Mouse (Mus musculus): ENCODE measurements around the gene Nosip. TPM values are rescaled to one million over a fixed set of nuclear protein-coding genes. Genes with fewer than 3 reads are reported as not detected.

Nosip gene
- total and polyA plus RNA-seq, 2 experiments from 2014 or later = 68.3 to 72.3 TPM

GRCm38 (mm10) chr7:45082401-45083299 lies 20.4 kb downstream of the Nosip start:
- Histone ChIP-seq H3K9me3 (ENCODE audit: low read length) (no peaks in the 10 kb centered on the region), H3K4me3 (ENCODE audit: low read depth, low read length) (no peak overlapping the region), H3K27ac (ENCODE audit: low read depth, low read length) (no peak overlapping the region), H3K9ac (replicated peaks; ENCODE audit: low read length, poor library complexity, severe bottlenecking) (no peak overlapping the region), H3K27me3 (ENCODE audit: insufficient read depth, low read length) (no peaks in the 10 kb centered on the region), H3K4me1 (ENCODE audit: insufficient read depth, low read length) (no peaks in the 10 kb centered on the region), H3K36me3 (ENCODE audit: insufficient read depth, low read length) (no peaks in the 10 kb centered on the region), H3K4me2 (ENCODE audit: low read depth, low read length, poor library complexity, severe bottlenecking) (no peak overlapping the region)
- DNase-seq (ENCODE audit: low spot score) = peak; percentile 4
- WGBS = 71% methylated on average over 25 of the region's 25 CpGs
- 0 out of 2 replicates have a peak, but pooled peaks have one; percentile 10 for TF ChIP-seq CTCF (IDR thresholded peaks at IDR 0.05)
- no peak for ATAC-seq (ENCODE audit: low FRiP score)

- Histone ChIP-seq H3K4me1 (ENCODE audit: insufficient read depth, low read length) (no peaks in the 10 kb centered on the region), H3K4me3 (ENCODE audit: low read depth, low read length) (no peak overlapping the region), H3K4me2 (ENCODE audit: low read depth, low read length, poor library complexity, severe bottlenecking) (no peak overlapping the region), H3K9me3 (ENCODE audit: low read length) (no peaks in the 10 kb centered on the region), H3K36me3 (ENCODE audit: insufficient read depth, low read length) (no peaks in the 10 kb centered on the region), H3K27ac (ENCODE audit: low read depth, low read length) (no peak overlapping the region), H3K9ac (replicated peaks; ENCODE audit: low read length, poor library complexity, severe bottlenecking) (no peak overlapping the region), H3K27me3 (ENCODE audit: insufficient read depth, low read length) (no peaks in the 10 kb centered on the region)
- no peak for TF ChIP-seq CTCF (IDR thresholded peaks at IDR 0.05)
- no peak for DNase-seq (ENCODE audit: low spot score)
- ATAC-seq (ENCODE audit: low FRiP score) = no peak
- 85% methylated on average over 22 of the region's 22 CpGs for WGBS
These were observed 21.2 kb downstream of the Nosip start for GRCm38 (mm10) chr7:45083300-45083890.

DNA sequence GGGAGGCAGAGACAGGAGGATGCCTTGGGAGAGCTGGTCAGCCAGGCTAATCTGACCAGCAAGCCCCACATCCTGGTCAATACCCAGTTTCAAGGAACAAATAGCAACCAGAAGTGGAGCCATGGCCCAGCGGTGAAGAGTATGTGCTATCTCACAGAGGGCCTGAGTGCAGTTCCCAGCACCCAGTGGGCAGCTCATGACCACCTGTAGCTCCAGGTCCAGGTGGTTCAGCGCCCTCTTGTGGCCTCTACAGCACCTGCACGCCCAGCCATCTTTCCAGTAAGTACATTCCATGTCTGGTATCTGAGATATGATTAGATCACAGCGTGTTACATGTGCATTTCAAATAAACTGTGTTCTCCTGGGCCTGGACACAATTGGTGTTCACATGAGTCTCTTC lies 23.9 kb downstream of the Nosip start:
- Histone ChIP-seq H3K4me1 (ENCODE audit: insufficient read depth, low read length) (no peaks in the 10 kb centered on the region), H3K4me2 (ENCODE audit: low read depth, low read length, poor library complexity, severe bottlenecking) (no peak overlapping the region), H3K4me3 (ENCODE audit: low read depth, low read length) (no peak overlapping the region), H3K27me3 (ENCODE audit: insufficient read depth, low read length) (no peaks in the 10 kb centered on the region), H3K9ac (replicated peaks; ENCODE audit: low read length, poor library complexity, severe bottlenecking) (no peak overlapping the region), H3K9me3 (ENCODE audit: low read length) (no peaks in the 10 kb centered on the region), H3K36me3 (ENCODE audit: insufficient read depth, low read length) (no peaks in the 10 kb centered on the region), H3K27ac (ENCODE audit: low read depth, low read length) (no peak overlapping the region)
- WGBS = 74% methylated on average over 4 of the region's 4 CpGs
- ATAC-seq (ENCODE audit: low FRiP score) (no peak), DNase-seq (ENCODE audit: low spot score) (no peak)
- 0 out of 2 replicates have a peak, but pooled peaks have one; percentile 17 for TF ChIP-seq CTCF (IDR thresholded peaks at IDR 0.05)

GRCm38 (mm10) chr7:45088597-45088996 lies 26.4 kb downstream of the Nosip start:
- no peaks in the 10 kb centered on the region for H3K36me3 ChIP-seq (ENCODE audit: insufficient read depth, low read length)
- H3K9me3 ChIP-seq (ENCODE audit: low read length) = no peaks in the 10 kb centered on the region
- H3K4me1 ChIP-seq (ENCODE audit: insufficient read depth, low read length) = no peaks in the 10 kb centered on the region
- DNase-seq (ENCODE audit: low spot score) (no peak), ATAC-seq (ENCODE audit: low FRiP score) (no peak)
- no peak overlapping the region for H3K9ac ChIP-seq (replicated peaks; ENCODE audit: low read length, poor library complexity, severe bottlenecking)
- H3K27ac ChIP-seq (ENCODE audit: low read depth, low read length) = no peak overlapping the region
- H3K4me2 ChIP-seq (ENCODE audit: low read depth, low read length, poor library complexity, severe bottlenecking) = no peak overlapping the region
- no peak overlapping the region for H3K4me3 ChIP-seq (ENCODE audit: low read depth, low read length)
- TF ChIP-seq CTCF (IDR thresholded peaks at IDR 0.05) = no peak
- no peaks in the 10 kb centered on the region for H3K27me3 ChIP-seq (ENCODE audit: insufficient read depth, low read length)
- WGBS = 94% methylated on average over 17 of the region's 17 CpGs

- TF ChIP-seq CTCF (IDR thresholded peaks at IDR 0.05) = no peak
- ATAC-seq (ENCODE audit: low FRiP score) = no peak
These were observed 28.2 kb downstream of the Nosip start for GRCm38 (mm10) chr7:45090251-45090977.

More at GRCm38 (mm10) chr7:45090251-45090977, 28.2 kb downstream of the Nosip start:
- Histone ChIP-seq H3K9me3 (ENCODE audit: low read length) (no peaks in the 10 kb centered on the region), H3K4me3 (ENCODE audit: low read depth, low read length) (no peak overlapping the region), H3K27me3 (ENCODE audit: insufficient read depth, low read length) (no peaks in the 10 kb centered on the region), H3K4me1 (ENCODE audit: insufficient read depth, low read length) (no peaks in the 10 kb centered on the region), H3K9ac (replicated peaks; ENCODE audit: low read length, poor library complexity, severe bottlenecking) (no peak overlapping the region), H3K27ac (ENCODE audit: low read depth, low read length) (no peak overlapping the region), H3K4me2 (ENCODE audit: low read depth, low read length, poor library complexity, severe bottlenecking) (no peak overlapping the region), H3K36me3 (ENCODE audit: insufficient read depth, low read length) (no peaks in the 10 kb centered on the region)
- 88% methylated on average over 13 of the region's 13 CpGs for WGBS
- DNase-seq (ENCODE audit: low spot score) = no peak
